Mouse (Mus musculus): ENCODE measurements around the gene Pgc. TPM values are rescaled to one million over a fixed set of nuclear protein-coding genes. Genes with fewer than 3 reads are reported as not detected.

Pgc gene
- polyA plus RNA-seq, 1 experiment, result not detected

DNA sequence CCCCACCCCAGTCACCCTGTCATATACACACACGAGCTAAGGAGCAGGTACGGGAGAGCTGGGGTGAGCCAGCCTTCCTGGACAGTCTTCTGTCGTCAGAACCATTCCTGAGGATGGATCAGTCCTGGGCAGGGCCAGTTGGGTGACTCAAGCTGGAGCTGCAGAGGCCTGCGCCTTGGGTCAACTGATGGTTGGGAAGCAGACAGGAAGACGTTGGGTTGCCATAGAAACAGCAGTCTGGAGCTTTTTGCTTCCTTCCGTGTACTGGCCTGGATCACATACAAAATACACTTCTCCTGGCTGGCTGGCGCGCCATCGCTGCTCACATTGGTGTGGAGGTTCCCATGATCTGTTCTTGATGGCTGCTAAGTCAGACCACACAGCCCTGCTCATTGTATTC lies 24.8 kb upstream of the Pgc start:
- Histone ChIP-seq H3K36me3 (ENCODE audit: control insufficient read depth, insufficient read depth) (no peaks in the 10 kb centered on the region), H3K79me2 (ENCODE audit: control insufficient read depth, insufficient read depth) (no peaks in the 10 kb centered on the region), H3K27me3 (ENCODE audit: control insufficient read depth, insufficient read depth, insufficient read length) (no peaks in the 10 kb centered on the region), H3K4me3 (no peak overlapping the region), H3K4me2 (ENCODE audit: low read depth) (no peak overlapping the region), H3ac (ENCODE audit: control insufficient read depth, insufficient read length) (no peak overlapping the region)
- TF ChIP-seq CEBPB (IDR thresholded peaks at IDR 0.05; ENCODE audit: insufficient read depth, poor library complexity, severe bottlenecking) (no peak), E2F4 (IDR thresholded peaks at IDR 0.05; ENCODE audit: insufficient read depth) (no peak), REST (IDR thresholded peaks at IDR 0.05; ENCODE audit: insufficient read depth, insufficient read length) (no peak), MYOG (IDR thresholded peaks at IDR 0.05; ENCODE audit: control insufficient read depth in 1 of 3, insufficient read depth in 1 of 3, insufficient read length in 2 of 3, low read depth in 2 of 3) (no peak), MAX (IDR thresholded peaks at IDR 0.05; ENCODE audit: low read depth) (no peak), TCF3 (IDR thresholded peaks at IDR 0.05; ENCODE audit: insufficient read length, low read depth) (no peak), MYOD1 (IDR thresholded peaks at IDR 0.05; ENCODE audit: control insufficient read depth in 1 of 3, insufficient read length in 2 of 3, low read depth in 2 of 3) (no peak), POLR2A (IDR thresholded peaks at IDR 0.05; ENCODE audit: insufficient read length, low read depth) (no peak), TCF12 (IDR thresholded peaks at IDR 0.05; ENCODE audit: insufficient read depth, poor library complexity, severe bottlenecking) (no peak), SRF (IDR thresholded peaks at IDR 0.05; ENCODE audit: control insufficient read depth, insufficient read length, low read depth) (no peak), USF1 (IDR thresholded peaks at IDR 0.05; ENCODE audit: low read depth) (no peak), POLR2AphosphoS2 (IDR thresholded peaks at IDR 0.05; ENCODE audit: insufficient read length, low read depth) (no peak)

DNA sequence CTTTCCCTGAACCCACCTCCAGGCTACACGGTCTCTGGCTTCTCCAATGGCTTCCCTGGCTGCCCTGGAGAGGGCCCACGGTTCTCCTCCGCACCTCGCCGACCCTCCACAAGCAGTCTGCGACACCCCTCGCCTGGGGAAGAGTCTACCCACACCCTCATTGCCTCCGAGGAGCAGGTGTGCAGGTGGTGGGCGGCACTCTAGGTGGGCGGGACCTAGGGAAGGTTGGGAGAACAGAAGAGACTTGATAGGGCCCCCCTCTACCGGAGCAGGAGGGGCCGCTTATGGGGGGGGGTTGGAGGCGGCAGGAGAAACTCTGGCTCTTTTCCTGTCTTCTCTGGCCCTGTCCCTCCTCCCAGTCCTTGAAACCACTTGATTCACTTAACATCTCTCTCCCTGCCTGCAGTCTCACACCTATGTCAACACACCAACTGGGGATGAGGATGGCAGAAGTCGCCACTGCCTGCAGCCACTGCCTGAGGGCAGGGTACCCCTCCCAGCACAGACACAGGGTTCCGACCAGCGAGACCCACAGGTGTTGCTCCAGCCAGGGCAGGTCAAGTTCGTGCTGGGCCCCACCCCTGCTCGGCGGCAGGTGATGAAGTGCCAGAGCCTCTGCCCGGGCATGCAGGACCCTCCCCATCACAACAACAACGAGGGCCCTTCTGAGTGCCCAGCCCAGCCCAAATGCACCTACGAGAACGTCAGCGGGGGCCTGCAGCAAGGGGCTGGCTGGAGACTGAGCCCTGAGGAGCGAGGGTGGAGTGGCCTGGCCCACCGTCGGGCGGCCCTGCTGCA lies 23.9 kb upstream of the Pgc start:
- H3K27me3 ChIP-seq (ENCODE audit: control insufficient read depth, insufficient read depth, insufficient read length), result peaks cover 8% of the 10 kb centered on the region
- no peak overlapping the region for H3K4me3 ChIP-seq
- H3K4me2 ChIP-seq (ENCODE audit: low read depth), result no peak overlapping the region
- H3ac ChIP-seq (ENCODE audit: control insufficient read depth, insufficient read length), result no peak overlapping the region
- no peaks in the 10 kb centered on the region for H3K79me2 ChIP-seq (ENCODE audit: control insufficient read depth, insufficient read depth)
- no peaks in the 10 kb centered on the region for H3K36me3 ChIP-seq (ENCODE audit: control insufficient read depth, insufficient read depth)
- TF ChIP-seq CEBPB (IDR thresholded peaks at IDR 0.05; ENCODE audit: insufficient read depth, poor library complexity, severe bottlenecking) (no peak), TCF3 (IDR thresholded peaks at IDR 0.05; ENCODE audit: insufficient read length, low read depth) (no peak), E2F4 (IDR thresholded peaks at IDR 0.05; ENCODE audit: insufficient read depth) (no peak), TCF12 (IDR thresholded peaks at IDR 0.05; ENCODE audit: insufficient read depth, poor library complexity, severe bottlenecking) (no peak), POLR2A (IDR thresholded peaks at IDR 0.05; ENCODE audit: insufficient read length, low read depth) (no peak), MAX (IDR thresholded peaks at IDR 0.05; ENCODE audit: low read depth) (no peak), POLR2AphosphoS2 (IDR thresholded peaks at IDR 0.05; ENCODE audit: insufficient read length, low read depth) (no peak)

DNA sequence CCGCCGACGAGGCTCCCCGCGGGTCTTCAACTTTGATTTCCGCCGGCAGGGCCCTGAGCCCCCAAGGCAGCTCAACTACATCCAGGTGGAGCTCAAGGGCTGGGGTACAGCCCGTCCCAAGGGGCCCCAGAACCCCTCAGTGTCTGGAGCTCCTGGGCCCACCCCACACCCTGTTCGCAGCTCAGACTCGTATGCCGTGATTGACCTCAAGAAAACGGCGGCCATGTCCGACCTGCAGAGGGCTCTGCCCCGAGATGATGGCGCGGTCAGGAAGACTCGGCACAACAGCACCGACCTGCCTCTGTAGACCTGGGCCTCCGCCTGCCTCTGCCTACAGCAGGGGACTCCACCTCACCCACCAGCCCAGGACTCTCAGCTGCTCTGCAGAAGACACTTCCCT lies 23.1 kb upstream of the Pgc start:
- Histone ChIP-seq H3K36me3 (ENCODE audit: control insufficient read depth, insufficient read depth) (no peaks in the 10 kb centered on the region), H3K27me3 (ENCODE audit: control insufficient read depth, insufficient read depth, insufficient read length) (peaks cover 16% of the 10 kb centered on the region), H3K79me2 (ENCODE audit: control insufficient read depth, insufficient read depth) (no peaks in the 10 kb centered on the region), H3K4me3 (no peak overlapping the region), H3ac (ENCODE audit: control insufficient read depth, insufficient read length) (no peak overlapping the region), H3K4me2 (ENCODE audit: low read depth) (no peak overlapping the region)
- TF ChIP-seq MYOG (IDR thresholded peaks at IDR 0.05; ENCODE audit: control insufficient read depth in 1 of 3, insufficient read depth in 1 of 3, insufficient read length in 2 of 3, low read depth in 2 of 3) (no peak), TCF3 (IDR thresholded peaks at IDR 0.05; ENCODE audit: insufficient read length, low read depth) (no peak), MAX (IDR thresholded peaks at IDR 0.05; ENCODE audit: low read depth) (no peak), MYOD1 (IDR thresholded peaks at IDR 0.05; ENCODE audit: control insufficient read depth in 1 of 3, insufficient read length in 2 of 3, low read depth in 2 of 3) (no peak)

DNA sequence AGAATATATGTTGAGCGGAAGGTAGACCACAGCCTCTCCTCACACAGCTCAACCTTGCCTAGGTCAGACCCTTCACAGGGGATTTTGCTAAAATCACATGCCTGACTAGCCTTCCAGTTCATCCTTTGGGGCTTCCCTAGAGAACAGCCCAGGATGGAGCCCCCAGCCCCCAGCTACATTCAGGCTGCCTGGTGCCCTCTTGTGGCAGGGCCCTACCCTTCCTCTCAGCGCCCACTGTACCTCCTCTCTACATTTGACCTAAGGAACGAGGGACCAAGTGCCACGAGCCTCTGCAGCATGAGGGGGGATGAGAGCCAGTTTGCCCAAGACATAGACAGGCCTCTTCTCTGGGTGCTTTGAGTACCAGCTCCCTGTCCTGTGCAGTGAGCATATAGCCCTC lies 21.9 kb upstream of the Pgc start:
- peaks cover 17% of the 10 kb centered on the region for H3K27me3 ChIP-seq (ENCODE audit: control insufficient read depth, insufficient read depth, insufficient read length)

More for the DNA sequence above, 21.9 kb upstream of the Pgc start:
- Histone ChIP-seq H3K4me2 (ENCODE audit: low read depth) (no peak overlapping the region), H3K36me3 (ENCODE audit: control insufficient read depth, insufficient read depth) (no peaks in the 10 kb centered on the region), H3K79me2 (ENCODE audit: control insufficient read depth, insufficient read depth) (no peaks in the 10 kb centered on the region), H3K4me3 (no peak overlapping the region), H3ac (ENCODE audit: control insufficient read depth, insufficient read length) (no peak overlapping the region)
- TF ChIP-seq MYOG (IDR thresholded peaks at IDR 0.05; ENCODE audit: control insufficient read depth in 1 of 3, insufficient read depth in 1 of 3, insufficient read length in 2 of 3, low read depth in 2 of 3), result no peak
- TF ChIP-seq USF1 (IDR thresholded peaks at IDR 0.05; ENCODE audit: low read depth), result no peak
- TF ChIP-seq SRF (IDR thresholded peaks at IDR 0.05; ENCODE audit: control insufficient read depth, insufficient read length, low read depth), result no peak
- no peak for TF ChIP-seq CEBPB (IDR thresholded peaks at IDR 0.05; ENCODE audit: insufficient read depth, poor library complexity, severe bottlenecking)
- TF ChIP-seq MAX (IDR thresholded peaks at IDR 0.05; ENCODE audit: low read depth), result no peak
- no peak for TF ChIP-seq TCF3 (IDR thresholded peaks at IDR 0.05; ENCODE audit: insufficient read length, low read depth)
- no peak for TF ChIP-seq MYOD1 (IDR thresholded peaks at IDR 0.05; ENCODE audit: control insufficient read depth in 1 of 3, insufficient read length in 2 of 3, low read depth in 2 of 3)
- no peak for TF ChIP-seq REST (IDR thresholded peaks at IDR 0.05; ENCODE audit: insufficient read depth, insufficient read length)
- TF ChIP-seq E2F4 (IDR thresholded peaks at IDR 0.05; ENCODE audit: insufficient read depth), result no peak
- no peak for TF ChIP-seq TCF12 (IDR thresholded peaks at IDR 0.05; ENCODE audit: insufficient read depth, poor library complexity, severe bottlenecking)
- no peak for TF ChIP-seq POLR2A (IDR thresholded peaks at IDR 0.05; ENCODE audit: insufficient read length, low read depth)
- TF ChIP-seq POLR2AphosphoS2 (IDR thresholded peaks at IDR 0.05; ENCODE audit: insufficient read length, low read depth), result no peak
